Comparison of ENCODE assay signal across 9 mouse cellular contexts in genomic region chr2:179766664-179767526, GRCm38 (mm10).
DNase-seq lines count a peak whose midpoint lies in the region; ATAC-seq and TF ChIP-seq lines count a peak whose summit lies in the region.
"Had no signal": no experiment of that assay in that cellular context is flagged by ENCODE, and none has a peak within 500 bp of the region (broad histone marks: within the 10 kb centered on the region; RNA-seq: fewer than 3 reads in every experiment).

No protein-coding gene starts in this region.

- H3K36me3 ChIP-seq in E14TG2a.4 (ENCODE audit: insufficient read depth, low read length) = no peaks in the 10 kb centered on the region
- H3K36me3 ChIP-seq in hindbrain, embryonic 13.5 days = no peaks in the 10 kb centered on the region

- peak overlapping the region; percentile 55; the same call in 1 of the 2 replicates for H3K27ac ChIP-seq in hindbrain, embryonic 13.5 days

- TF ChIP-seq CTCF in E14TG2a.4 (conservative IDR thresholded peaks at IDR 0.05; ENCODE audit: low read length) = no peak
- peak; percentile 27; the same call in 1 of the 2 replicates for TF ChIP-seq CTCF in brain, embryonic 14.5 days (IDR thresholded peaks at IDR 0.05; ENCODE audit: borderline replicate concordance, extremely low read depth, insufficient read depth, insufficient read length)

- 0 out of 2 replicates have a peak, but pooled peaks have one; percentile 22 for ATAC-seq in hindbrain, embryonic 13.5 days (ENCODE audit: low FRiP score)

- no peak overlapping the region for H3K9ac ChIP-seq in hindbrain, embryonic 13.5 days

- peaks cover 48% of the 10 kb centered on the region for H3K4me1 ChIP-seq in E14TG2a.4 (replicated peaks; ENCODE audit: low read depth, low read length)
- H3K4me1 ChIP-seq in hindbrain, embryonic 13.5 days (replicated peaks) = peaks cover 60% of the 10 kb centered on the region

- WGBS in hindbrain, embryonic 13.5 days = 22% methylated on average over 16 of the region's 16 CpGs

- TF ChIP-seq POLR2A in brain, embryonic 14.5 days (IDR thresholded peaks at IDR 0.05; ENCODE audit: borderline replicate concordance, extremely low read depth, insufficient read depth, insufficient read length, poor library complexity, severe bottlenecking) = no peak

- H3K4me2 ChIP-seq in hindbrain, embryonic 13.5 days = peak overlapping the region; percentile 32; the same call in 1 of the 2 replicates

- H3K27me3 ChIP-seq in E14TG2a.4 (ENCODE audit: insufficient read depth, low read length) = peaks cover 58% of the 10 kb centered on the region
- peaks cover 6% of the 10 kb centered on the region; the same call in 1 of the 2 replicates for H3K27me3 ChIP-seq in hindbrain, embryonic 13.5 days

- H3K4me3 ChIP-seq in E14TG2a.4 (replicated peaks; ENCODE audit: low read length) = peak overlapping the region; percentile 32
- H3K4me3 ChIP-seq in hindbrain, embryonic 13.5 days = no peak overlapping the region
- H3K4me3 ChIP-seq: megakaryocyte, embryonic 14.5 days had no signal

- peak; percentile 79 for DNase-seq in brain, embryonic 14.5 days (ENCODE audit: low read depth)
- DNase-seq in lung, postnatal 36 days = peak; percentile 18
- no peak for DNase-seq in urinary bladder, adult 2 months (ENCODE audit: low spot score)
- DNase-seq in c-Kit-positive CD71-positive TER-119-positive erythroid progenitor cells, embryonic 14.5 days (ENCODE audit: low spot score) = no peak
- DNase-seq in cerebellum, adult 11-12 months = no peak
- DNase-seq: right cerebral cortex, postnatal 4 days had no signal

- H3K9me3 ChIP-seq in E14TG2a.4 (ENCODE audit: low read length) = no peaks in the 10 kb centered on the region
- H3K9me3 ChIP-seq in hindbrain, embryonic 13.5 days = no peaks in the 10 kb centered on the region
- H3K9me3 ChIP-seq: megakaryocyte, embryonic 14.5 days had no signal

Comparison
In these comparisons a context has a peak if more than half of its experiments do, and no peak if none do; other contexts are left out.
1. DNase-seq: peak in brain, embryonic 14.5 days (single experiment) and lung, postnatal 36 days (single experiment); none in urinary bladder, adult 2 months (single experiment), c-Kit-positive CD71-positive TER-119-positive erythroid progenitor cells, embryonic 14.5 days (single experiment) and cerebellum, adult 11-12 months (single experiment).